Mouse (Mus musculus) small intestine, adult 2 months (tissue): ENCODE measurements around the gene Noct. TPM values are rescaled to one million over a fixed set of nuclear protein-coding genes. Genes with fewer than 3 reads are reported as not detected.

Experiments used
- H3K27ac ChIP-seq: fragments of 200-500 bp; 2 replicates; pipeline ENCODE4 v1.5.1; 2012; ENCODE audit warnings: low read depth, low read length, control low read depth, inconsistent platforms; ENCODE audit not compliant: insufficient read depth
- H3K27me3 ChIP-seq: fragments of 200-500 bp; 2 replicates; pipeline ENCODE4 v1.6.1; 2012; ENCODE audit warnings: mild to moderate bottlenecking, moderate library complexity, low read length, inconsistent platforms; ENCODE audit not compliant: control insufficient read depth, insufficient read depth
- H3K36me3 ChIP-seq: fragments of 200-500 bp; 2 replicates; pipeline ENCODE4 v1.6.1; 2012; ENCODE audit warnings: mild to moderate bottlenecking, low read length, control low read depth, inconsistent platforms; ENCODE audit not compliant: control insufficient read depth, insufficient read depth
- H3K4me1 ChIP-seq: fragments of 200-500 bp; 2 replicates; pipeline ENCODE4 v1.6.1; 2012; ENCODE audit warnings: low read length, inconsistent platforms, mixed read lengths; ENCODE audit not compliant: control insufficient read depth, insufficient read depth, insufficient read length
- H3K4me3 ChIP-seq: fragments of 200-500 bp; 2 replicates; pipeline ENCODE4 v1.5.1; 2012; ENCODE audit warnings: low read depth, mild to moderate bottlenecking, control low read depth, inconsistent platforms, low read length, moderate library complexity
- CTCF ChIP-seq: fragments of 200-500 bp; IDR thresholded peaks from 2 replicates; pipeline ENCODE4 v1.5.1; 2012; ENCODE audit warnings: low read depth, mild to moderate bottlenecking, control low read depth, inconsistent platforms, low read length, moderate library complexity, mixed read lengths; ENCODE audit not compliant: insufficient replicate concordance, insufficient read length; ENCODE audit errors: extremely low read depth
- POLR2A ChIP-seq: fragments of 200-500 bp; IDR thresholded peaks from 2 replicates; pipeline ENCODE4 v1.6.1; 2012; ENCODE audit warnings: low read depth, mild to moderate bottlenecking, control low read depth, inconsistent platforms, low read length, moderate library complexity
- WGBS: fragments of 180-500 bp; shearing (Covaris S2); methylation state at CpG from one replicate; pipeline ENCODE4 v1.1.7; 2018; 5-methylcytosine and 5-hydroxymethylcytosine counted together
- polyA plus RNA-seq: library from polyadenylated mRNA; depleted of rRNA; stranded (reverse); fragments of >200 nt; gene quantifications from 2 replicates; pipeline ENCODE4 v1.2.3, GENCODE M21; 2012

Noct gene
- polyA plus RNA-seq, 1 experiment, result 56.2 TPM

DNA sequence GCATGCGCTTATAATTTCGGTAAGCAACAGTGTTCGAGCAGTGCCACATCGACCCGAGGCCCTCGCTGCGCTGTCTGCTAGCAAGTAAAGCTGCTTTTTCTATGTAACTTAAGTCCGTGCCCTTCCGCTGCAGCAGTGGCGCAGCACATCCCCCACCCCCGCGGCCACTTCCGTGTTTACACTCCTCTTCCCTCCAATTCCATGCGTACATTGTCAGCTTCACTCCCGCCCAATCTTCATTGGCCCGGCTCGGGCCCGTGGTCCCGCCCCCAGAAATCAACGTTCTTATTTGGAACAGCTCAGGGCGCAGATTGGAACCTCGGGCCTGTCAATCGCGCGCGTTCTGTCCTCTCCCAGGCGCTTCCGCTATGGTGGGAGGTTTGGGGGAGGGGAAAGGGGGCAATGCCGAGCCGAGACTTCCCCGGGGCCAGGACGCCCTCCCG lies 51.7 kb downstream of the Noct start:
- TF ChIP-seq CTCF (no peak), POLR2A (peak; percentile 40; the same call in 1 of the 2 replicates)
- Histone ChIP-seq H3K27ac (peak overlapping the region; percentile 41), H3K4me3 (peak overlapping the region; percentile 99), H3K27me3 (no peaks in the 10 kb centered on the region), H3K4me1 (peaks cover 2% of the 10 kb centered on the region; the same call in 1 of the 2 replicates), H3K36me3 (no peaks in the 10 kb centered on the region; the same call in 1 of the 2 replicates)
- WGBS, result under 1% methylated on average over 33 of the region's 33 CpGs

DNA sequence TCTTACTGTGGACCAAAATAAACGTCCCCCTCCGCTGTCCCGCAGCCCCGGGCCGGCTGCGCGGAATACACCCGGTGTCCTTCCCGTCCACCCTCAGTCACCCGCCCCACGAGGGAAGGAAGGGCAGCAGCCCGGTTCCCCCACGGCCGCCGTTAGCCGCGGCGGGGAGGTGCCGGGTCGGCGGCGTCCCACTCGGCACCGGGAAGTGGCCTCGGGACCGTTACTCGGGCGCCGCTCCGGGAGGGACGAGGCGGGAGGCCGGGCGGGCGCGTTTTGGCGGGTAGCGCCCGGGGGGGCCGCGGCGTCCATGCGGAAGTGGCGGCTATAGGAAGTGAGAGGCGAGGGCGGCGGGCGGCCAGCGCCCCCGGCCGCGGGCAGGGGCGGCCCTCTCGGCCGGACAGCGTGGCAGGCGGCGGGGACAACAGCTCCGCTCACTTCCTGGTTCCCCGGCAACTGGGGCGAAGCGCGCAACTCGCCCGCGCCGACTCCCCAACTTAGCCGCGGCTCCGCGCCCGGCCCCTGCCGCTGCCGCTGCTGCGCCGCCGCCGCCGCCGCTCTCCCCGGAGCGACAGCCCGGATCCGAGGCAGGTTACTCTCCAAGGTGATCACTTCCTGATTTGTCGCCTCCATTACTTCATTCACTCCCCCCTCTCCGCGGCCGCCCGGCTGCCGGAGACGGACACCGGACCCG lies 52.3 kb downstream of the Noct start:
- Histone ChIP-seq H3K27ac (peak overlapping the region; percentile 98), H3K36me3 (no peaks in the 10 kb centered on the region; the same call in 1 of the 2 replicates), H3K4me3 (peak overlapping the region; percentile 99), H3K4me1 (peaks cover 2% of the 10 kb centered on the region; the same call in 1 of the 2 replicates), H3K27me3 (no peaks in the 10 kb centered on the region)
- TF ChIP-seq POLR2A, result no peak
- no peak for TF ChIP-seq CTCF
- WGBS, result under 1% methylated on average over 89 of the region's 93 CpGs

DNA sequence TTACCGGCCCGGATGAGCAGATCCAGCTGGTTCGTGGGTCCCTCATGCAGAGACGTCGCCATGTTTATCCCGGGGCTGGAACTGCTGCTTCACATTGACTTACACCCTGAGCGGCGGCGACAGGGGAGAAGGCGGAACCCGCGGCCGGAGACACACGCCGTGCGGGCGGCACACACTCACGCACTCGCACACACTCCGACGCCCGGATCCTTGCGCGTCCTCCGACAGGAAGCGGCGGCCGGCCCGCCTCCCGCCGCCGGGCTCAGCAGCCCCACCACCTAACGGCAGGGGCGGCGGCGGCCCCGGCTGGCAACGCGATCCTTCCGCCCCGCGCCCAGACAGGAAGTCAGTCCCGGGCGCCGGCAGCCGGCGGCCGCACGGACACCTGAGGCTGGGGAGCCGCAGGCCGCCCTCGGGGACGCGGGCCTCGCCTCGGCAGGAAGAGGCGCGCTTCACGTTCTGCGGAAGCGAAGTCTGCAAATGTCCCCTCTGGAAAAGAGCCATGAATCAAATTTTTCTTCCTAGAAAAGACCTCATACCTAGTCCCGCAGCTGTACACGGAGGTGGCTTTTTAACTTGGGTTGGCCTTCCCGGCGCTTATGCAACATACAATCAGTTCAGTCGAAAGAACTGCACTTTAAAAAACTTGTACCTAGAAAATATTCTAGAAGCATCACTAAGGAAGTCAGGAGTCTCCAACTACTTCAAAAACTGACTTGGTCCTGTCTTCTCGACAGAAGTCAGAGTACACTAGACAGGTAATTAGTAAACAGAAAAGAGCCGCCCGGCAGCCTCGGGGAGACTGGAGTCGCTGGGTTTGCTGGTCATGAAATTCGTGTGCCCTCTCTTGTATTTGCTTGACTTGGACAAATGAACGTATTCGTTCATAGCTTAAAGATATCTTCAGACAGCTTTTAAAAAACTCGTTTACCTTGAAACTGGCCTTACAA lies 53.2 kb downstream of the Noct start:
- WGBS, result 1% methylated on average over 75 of the region's 75 CpGs
- TF ChIP-seq POLR2A (peak; percentile 26; the same call in 1 of the 2 replicates), CTCF (no peak)
- peak overlapping the region; percentile 99 for H3K4me3 ChIP-seq

DNA sequence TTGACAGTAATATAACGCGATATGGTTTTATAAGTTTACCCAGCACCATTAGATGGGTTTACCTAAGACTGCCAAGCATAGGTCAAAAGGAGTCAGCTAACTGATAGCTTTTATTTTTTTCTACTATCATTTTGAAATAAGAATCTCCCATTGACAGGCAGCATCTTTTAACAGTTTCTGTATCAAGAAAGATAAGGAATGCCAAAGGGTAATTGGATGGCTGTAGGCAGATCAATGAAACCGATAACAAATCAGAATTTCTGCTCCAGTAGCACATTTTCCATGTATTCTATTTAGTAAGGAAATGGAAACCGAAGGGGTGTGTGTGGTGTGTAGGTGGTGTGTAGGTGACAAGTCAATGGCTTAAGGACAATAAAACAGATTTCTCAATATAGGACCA lies 54.2 kb downstream of the Noct start:
- Histone ChIP-seq H3K27me3 (no peaks in the 10 kb centered on the region), H3K4me1 (peaks cover 2% of the 10 kb centered on the region; the same call in 1 of the 2 replicates), H3K36me3 (no peaks in the 10 kb centered on the region), H3K4me3 (no peak overlapping the region), H3K27ac (no peak overlapping the region)
- no peak for TF ChIP-seq CTCF
- no peak for TF ChIP-seq POLR2A
- 31% methylated on average over 4 of the region's 4 CpGs for WGBS

More for the DNA sequence above, 53.2 kb downstream of the Noct start:
- Histone ChIP-seq H3K27ac (peak overlapping the region; percentile 98), H3K27me3 (no peaks in the 10 kb centered on the region), H3K4me1 (peaks cover 2% of the 10 kb centered on the region; the same call in 1 of the 2 replicates), H3K36me3 (no peaks in the 10 kb centered on the region; the same call in 1 of the 2 replicates)

DNA sequence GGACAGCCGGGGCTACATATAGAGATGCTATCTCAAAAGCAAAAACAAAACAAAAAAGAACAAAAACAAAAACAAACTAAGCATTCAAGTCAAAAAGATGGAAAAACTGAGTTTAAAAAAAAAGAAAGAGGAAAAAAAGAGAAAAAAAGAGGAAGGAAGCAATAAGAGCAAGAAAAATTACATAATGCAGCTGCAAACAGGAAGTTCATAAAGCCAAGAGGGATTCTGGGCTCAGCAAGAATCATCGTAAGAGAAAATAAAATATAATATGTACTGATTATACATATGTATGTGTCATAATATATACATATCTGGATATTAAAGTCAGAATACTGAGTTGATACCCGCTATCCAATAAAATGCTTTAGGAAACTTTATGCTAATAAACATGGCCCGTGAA lies 57.5 kb downstream of the Noct start:
- 94% methylated on average over 4 of the region's 4 CpGs for WGBS
- TF ChIP-seq CTCF, result no peak

DNA sequence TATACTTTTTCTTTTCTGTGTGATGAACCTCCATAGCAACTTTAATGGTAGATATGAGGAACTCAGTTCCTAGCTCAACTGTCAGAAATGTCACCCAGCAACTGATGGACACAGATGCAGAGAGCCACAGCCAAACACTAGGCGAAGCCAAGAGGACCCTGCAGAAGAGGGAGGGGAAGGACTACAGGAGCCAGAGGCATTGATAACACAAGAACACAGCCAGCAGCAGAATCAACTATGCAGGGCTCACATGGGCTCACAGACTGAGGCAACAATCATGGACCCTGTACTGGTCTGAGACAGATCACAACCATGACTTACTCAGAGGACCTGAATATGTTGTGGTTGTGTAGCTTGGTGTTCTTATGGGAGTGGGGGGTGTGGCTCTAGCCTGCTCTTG lies 60.1 kb downstream of the Noct start:
- no peaks in the 10 kb centered on the region for H3K27me3 ChIP-seq
- H3K36me3 ChIP-seq, result peaks cover 8% of the 10 kb centered on the region; the same call in 1 of the 2 replicates
- no peaks in the 10 kb centered on the region for H3K4me1 ChIP-seq
- TF ChIP-seq CTCF, result no peak
- TF ChIP-seq POLR2A, result no peak
- H3K27ac ChIP-seq, result no peak overlapping the region
- 82% methylated on average over 1 of the region's 1 CpGs for WGBS
- H3K4me3 ChIP-seq, result no peak overlapping the region

More for the DNA sequence above, 57.5 kb downstream of the Noct start:
- Histone ChIP-seq H3K27ac (no peak overlapping the region), H3K4me1 (no peaks in the 10 kb centered on the region), H3K4me3 (no peak overlapping the region), H3K36me3 (peaks cover 8% of the 10 kb centered on the region; the same call in 1 of the 2 replicates), H3K27me3 (no peaks in the 10 kb centered on the region)
